Mouse (Mus musculus) spleen, postnatal 36 days (tissue): Measurements from ENCODE around the gene Cd82.

ENCODE experiments used
- DNase-seq, 2 experiments: peaks; one replicate each; pipeline ENCODE4 v3.0.0; 2022; ENCODE audit warnings: low spot score in 2 of 2, mixed read lengths in 1 of 2

Cd82 gene

GRCm38 (mm10) chr2:93415281-93415680 lies 47.7 kb downstream of the Cd82 start:
- DNase-seq: peak; percentile 41

GRCm38 (mm10) chr2:93414163-93414562 lies 48.8 kb downstream of the Cd82 start:
- no peak for DNase-seq

GRCm38 (mm10) chr2:93413367-93414014 lies 49.4 kb downstream of the Cd82 start:
- peak; percentile 57 to 65 for DNase-seq

- DNase-seq: no peak
Observed at GRCm38 (mm10) chr2:93412101-93412500, 50.8 kb downstream of the Cd82 start.

GRCm38 (mm10) chr2:93410899-93411570 lies 51.9 kb downstream of the Cd82 start:
- no peak for DNase-seq

- DNase-seq: no peak
Observed at GRCm38 (mm10) chr2:93405017-93405425, 57.9 kb downstream of the Cd82 start.

DNA sequence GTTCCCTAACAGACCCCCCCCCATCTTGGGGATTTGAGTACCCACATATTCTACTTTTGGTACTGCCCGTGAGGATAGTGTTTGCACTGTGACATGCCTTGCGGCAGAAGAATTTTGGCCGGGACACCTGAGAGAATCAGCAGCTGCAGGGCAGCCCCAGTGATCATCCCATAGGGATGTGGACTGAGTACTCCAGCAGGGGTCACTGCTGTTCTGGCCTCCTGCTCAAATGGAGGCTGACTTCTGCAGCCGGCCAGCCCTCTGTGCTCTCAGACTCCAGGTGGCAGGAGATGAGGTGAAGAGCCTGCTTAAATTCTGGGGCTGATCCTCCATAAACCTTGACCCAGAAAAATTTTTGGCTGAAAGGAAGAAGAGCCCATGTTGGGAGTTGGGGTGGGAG lies 58.8 kb downstream of the Cd82 start:
- no peak for DNase-seq

DNA sequence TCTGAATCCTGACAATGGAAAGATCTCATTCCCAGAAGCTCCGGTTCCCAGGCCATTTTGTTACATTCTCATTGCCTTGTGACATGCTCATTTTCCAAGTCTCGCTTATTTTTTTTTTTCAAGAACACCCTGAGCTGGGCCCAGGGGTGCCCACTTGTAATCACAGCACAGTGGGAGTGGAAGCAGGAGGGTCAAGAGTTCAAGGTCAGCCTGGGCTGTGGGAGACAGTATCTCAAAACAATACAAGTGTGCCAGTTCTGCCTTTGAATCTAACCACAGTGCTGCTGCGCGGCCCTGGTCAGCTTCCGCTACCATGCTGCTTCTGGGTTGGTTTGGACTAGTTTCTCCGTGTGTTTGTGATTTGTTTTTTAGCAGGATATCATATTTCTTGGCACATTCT lies 59.7 kb downstream of the Cd82 start:
- DNase-seq: no peak

- DNase-seq: no peak
Observed at GRCm38 (mm10) chr2:93391198-93391597, 71.7 kb downstream of the Cd82 start.

DNA sequence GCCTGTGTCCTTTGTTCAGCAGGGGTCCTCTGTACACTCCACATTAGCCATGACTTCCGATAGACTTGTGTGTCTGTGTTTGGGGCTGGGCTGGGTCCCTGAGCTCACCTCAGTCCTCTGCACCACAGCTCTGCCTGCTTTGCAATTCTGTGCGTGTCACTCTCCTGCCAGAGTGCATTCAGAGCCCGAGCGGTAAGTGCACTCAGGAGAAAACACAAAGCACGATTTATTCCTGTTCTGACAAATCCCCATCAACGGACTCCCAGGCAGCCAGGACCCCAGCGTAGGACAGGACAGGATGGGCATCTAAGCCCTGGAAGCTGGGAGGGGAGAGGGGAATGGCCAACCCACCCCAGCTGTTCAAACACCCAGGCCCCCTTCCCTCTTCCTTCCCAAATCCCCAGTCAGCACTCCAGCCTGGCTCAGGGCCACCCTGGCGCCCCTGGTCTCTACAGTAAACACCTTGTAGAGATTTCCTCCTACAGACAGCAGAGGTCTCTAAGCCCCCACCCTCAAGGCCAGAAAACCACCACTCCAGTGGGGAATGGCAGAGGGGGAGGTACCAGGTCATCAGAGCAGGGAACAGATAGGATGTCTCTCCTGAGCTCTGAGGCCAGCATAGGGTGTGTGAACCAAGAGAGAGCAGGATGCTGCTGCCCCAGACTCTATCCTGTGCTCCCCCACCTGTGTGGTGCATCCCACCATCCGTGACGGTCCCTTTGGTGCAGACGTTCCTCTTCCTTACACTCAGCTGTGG lies 72.6 kb downstream of the Cd82 start:
- no peak for DNase-seq

GRCm38 (mm10) chr2:93386958-93387357 lies 76.0 kb downstream of the Cd82 start:
- DNase-seq: no peak

- DNase-seq: no peak
Observed at GRCm38 (mm10) chr2:93383831-93384230, 79.1 kb downstream of the Cd82 start.

- DNase-seq: no peak
Observed at GRCm38 (mm10) chr2:93380680-93381089, 82.3 kb downstream of the Cd82 start.

DNA sequence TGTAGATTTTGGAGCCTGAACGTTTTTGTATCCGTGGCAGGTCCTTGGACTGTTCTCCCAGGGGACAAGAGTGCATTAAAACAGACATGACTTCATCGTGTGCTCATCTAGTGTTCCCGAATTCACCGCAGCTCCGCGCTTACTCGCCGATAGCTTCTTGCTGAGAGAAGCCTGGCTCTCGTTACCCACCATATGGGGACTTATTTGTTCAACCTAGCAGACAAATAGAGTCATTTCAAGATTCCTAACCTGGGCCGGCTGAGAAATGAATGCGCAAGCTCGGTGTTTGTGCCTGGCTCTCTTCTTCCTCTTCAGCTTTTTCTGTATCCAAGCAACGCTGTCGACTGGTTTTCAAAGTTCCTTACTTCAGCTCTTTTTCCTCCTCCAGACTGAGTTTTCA lies 85.1 kb downstream of the Cd82 start:
- no peak for DNase-seq

- DNase-seq: no peak
Observed at GRCm38 (mm10) chr2:93377157-93377556, 85.8 kb downstream of the Cd82 start.

GRCm38 (mm10) chr2:93372872-93373271 lies 90.1 kb downstream of the Cd82 start:
- DNase-seq: no peak

DNA sequence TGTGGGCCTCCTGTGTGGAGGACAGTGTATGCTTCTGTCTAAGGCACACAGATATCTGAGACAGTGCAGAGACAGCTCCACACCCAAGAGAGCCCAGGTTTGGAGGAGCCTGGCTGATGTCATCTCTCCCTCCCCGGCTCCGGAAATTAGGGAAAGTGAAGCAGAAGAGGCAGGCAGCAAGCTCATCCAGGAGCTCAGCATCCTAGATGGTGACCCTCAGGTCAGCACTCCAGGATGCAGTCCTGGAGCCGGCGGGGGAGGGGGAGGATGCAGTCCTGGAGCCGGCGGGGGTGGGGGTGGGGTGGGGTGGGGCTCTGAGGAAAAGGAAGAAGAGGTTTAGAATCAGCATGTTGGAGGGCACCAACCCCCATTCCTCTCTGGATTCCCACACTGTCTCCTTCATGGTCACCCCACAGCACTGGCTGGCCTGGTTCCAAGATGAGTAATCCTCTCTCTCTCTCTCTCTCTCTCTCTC lies 90.8 kb downstream of the Cd82 start:
- no peak for DNase-seq
